Mouse (Mus musculus): Measurements from ENCODE around the gene Ftl1. TPM values are rescaled to one million over a fixed set of nuclear protein-coding genes. Genes with fewer than 3 reads are reported as not detected.
"Not testable (repeated sequence)": the region's sequence is repeated elsewhere in the genome, so short reads cannot be mapped to it uniquely, and the experiment has no call there.

The Ftl1 gene
- total RNA-seq, 2 experiments from 2014 or later: 231 to 265 TPM

DNA sequence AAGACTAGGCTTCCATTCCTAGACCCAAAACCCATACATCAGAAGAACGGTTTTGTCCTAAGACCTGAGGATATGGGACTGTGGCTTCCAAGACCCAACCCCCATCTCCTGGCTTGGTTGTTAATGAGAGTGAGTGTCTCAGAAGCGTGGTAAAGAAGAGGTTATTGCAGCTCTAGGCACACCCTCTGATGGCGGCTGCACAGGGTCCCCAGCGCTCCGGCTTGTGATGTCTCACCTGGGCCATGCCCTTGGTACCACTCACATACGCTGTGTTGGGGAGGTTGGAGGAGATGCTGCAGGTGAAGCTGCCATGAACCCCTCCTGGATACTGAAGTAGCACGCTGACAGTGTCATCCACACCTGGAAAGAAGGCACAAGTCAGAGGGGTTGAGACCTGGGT is 19.1 kb upstream of the Ftl1 start:
- intact Hi-C loops (cut with DNase I): no loop called here
- no peak for DNase-seq

DNA sequence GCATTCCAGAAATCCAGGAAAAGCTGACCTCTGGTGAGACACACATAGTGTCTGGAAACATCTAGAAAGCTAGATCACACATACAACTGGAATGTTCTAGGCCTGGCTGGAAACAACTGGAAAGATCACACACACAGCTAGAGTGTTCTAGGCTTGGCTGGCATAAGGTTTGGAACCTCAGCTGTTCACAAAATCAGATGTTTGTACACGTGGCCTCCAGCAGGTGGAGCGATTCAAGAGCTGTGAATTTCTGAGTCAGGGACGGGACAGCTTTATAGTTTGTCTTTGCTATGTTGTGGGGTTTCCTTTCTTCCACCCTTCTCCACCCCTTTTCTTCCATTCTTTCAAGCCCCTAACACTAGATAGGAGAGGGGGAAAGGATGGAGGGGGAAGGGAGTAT is 17.3 kb upstream of the Ftl1 start:
- intact Hi-C loops (cut with DNase I): loop anchor here (1.0 kb wide), 1 partner anchor 84 kb away; no protein-coding TSS in a partner anchor

DNA sequence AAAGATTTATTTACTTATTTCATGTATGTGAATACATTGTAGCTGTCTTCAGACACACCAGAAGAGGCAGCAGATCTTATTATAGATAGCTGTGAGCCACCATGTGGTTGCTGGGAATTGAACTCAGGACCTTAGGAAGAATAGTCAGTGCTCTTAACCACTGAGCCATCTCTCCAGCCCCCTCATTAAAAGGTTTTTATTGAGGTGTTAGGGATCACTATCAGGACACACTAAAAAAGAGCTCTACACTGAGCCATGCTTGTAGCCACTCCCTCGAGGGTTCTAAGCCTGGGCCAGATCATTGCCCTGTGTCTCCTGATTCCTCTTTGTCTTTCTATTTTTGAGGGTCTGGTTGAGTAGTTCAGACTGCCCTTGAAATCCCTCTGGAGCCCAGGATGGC is 16.8 kb upstream of the Ftl1 start:
- intact Hi-C loops (cut with DNase I): no loop called here
- no peak for DNase-seq

More for the DNA sequence above, 17.3 kb upstream of the Ftl1 start:
- peak; percentile 65 to 75 for DNase-seq

DNA sequence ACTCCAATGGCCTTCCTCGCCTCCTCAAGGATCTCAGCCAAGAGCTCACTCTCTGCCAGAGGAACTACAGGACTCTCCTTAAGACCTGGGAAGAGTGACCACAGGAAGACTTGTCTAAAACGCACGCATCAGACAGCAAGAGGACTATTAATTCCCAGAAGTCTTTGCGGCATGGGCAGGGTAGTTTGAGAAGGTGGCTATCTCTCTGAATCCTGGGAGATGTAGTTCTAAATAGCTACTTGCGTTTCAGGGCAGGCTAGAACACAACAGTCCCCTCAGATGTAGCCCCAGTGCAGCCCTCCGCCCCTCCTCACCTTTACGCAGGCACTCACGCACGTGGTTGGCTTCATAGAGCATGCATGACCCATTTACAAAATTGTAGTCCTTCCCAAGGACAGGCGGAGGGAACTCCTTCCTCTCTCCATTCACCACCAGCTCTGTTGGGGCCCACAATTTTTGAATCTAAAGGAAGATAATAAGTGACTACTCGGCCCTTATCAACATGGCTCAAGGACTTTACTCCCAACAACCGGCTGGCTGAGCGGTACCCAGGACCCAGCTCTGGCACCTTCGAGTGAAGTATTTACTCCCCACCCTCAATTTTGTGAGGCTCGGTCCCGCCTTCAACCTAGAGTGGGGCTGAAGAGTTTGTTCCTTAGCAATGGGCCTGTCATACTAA is 15.7 kb upstream of the Ftl1 start:
- intact Hi-C loops (cut with DNase I): loop anchor here (2.0 kb wide), 1 partner anchor 47 kb away; no protein-coding TSS in a partner anchor
- DNase-seq: no peak

DNA sequence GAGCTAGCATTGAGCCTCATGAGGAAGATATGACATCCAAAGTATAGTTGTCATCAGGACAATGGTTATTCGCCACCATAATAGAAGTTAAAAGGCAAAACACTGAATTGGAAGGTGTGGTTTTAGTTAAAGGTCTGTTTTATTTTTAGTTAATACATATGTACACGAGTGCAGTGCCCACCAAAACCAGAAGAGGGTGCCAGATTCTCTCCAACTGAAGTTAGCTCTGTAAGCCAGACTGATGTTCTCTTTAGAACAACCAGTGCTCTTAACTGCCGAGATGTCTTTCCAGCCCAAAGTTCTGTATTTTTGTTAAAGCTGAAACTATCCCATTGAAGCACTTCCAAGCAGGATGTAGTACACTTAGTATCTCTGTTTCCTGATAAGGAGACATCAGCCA is 11.2 kb upstream of the Ftl1 start:
- intact Hi-C loops (cut with DNase I): no loop called here

DNA sequence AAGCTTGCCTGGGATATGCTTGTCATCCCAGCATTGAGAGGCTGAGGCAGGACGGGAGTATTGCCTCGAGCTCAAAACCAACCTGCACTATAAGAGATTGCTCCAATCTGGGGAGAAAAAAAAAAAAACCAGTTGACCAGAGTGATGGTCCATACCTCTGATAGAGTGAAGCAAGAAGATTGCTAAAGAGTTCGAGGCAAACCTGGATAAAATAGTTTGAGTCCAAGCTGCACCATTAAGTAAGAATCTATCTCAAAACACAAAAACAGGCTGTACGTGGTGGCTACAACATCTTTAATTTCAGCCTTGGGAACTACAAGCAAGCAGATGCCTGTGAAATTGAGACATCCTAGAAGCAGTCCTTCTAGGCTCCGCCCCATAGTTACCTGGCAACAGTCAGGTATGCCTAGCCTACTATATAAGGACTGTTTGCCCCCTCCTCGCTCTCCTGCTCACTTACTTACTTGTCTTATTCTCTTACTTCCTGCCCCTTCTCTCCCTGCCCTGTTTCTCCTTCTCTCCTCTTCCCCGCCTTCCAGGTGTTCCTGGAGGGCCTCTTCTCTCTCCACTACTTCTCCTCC is 7.5 kb upstream of the Ftl1 start:
- intact Hi-C loops (cut with DNase I): no loop called here
- DNase-seq: no peak

More for the DNA sequence above, 11.2 kb upstream of the Ftl1 start:
- DNase-seq: peak; percentile 67 to 82

DNA sequence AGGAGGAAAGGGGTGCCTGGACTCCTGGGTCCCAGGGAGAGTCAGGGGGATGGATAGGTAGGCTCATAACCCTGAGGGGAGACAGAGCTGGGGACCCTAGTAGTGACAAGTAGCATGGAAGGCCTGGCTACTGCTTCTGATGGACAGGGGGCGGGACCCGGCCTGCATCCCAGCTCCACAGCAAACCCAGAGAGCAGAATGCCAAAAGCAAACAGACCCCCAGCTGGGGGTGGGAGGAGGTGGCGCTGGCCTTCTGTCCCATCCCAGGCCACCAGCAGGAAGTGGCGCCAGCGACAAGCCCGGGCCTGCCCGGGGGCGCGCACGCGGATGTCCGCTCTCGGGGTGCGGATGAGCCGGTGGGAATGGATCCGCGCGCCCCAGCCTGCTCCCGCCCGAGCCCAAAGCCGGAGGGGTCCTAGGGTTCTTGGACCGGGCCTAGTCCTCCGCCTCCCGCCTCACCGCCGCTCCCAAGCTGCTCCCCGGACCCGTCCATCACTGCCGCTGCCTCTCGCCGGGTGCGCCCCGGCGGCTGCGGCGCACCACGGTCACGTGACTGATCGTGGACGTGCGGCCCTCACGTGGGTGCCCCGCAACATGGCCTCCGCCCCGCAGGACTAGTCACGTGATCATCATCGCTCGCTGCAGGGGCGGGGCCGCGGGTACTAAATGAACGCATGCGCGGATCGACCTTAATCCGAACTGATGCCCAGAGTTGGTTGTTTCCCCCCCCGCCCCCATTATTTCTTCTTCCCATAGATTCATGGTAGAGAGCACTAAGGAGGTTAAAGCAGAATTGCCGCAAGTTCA is 6.8 kb upstream of the Ftl1 start, which contains the start of gene Bax:
Bax (minus strand) TSS at position 616 of the 807 bp plus-strand sequence.
- peak; percentile 94 to 97 for DNase-seq
- intact Hi-C loops (cut with DNase I): no loop called here

DNA sequence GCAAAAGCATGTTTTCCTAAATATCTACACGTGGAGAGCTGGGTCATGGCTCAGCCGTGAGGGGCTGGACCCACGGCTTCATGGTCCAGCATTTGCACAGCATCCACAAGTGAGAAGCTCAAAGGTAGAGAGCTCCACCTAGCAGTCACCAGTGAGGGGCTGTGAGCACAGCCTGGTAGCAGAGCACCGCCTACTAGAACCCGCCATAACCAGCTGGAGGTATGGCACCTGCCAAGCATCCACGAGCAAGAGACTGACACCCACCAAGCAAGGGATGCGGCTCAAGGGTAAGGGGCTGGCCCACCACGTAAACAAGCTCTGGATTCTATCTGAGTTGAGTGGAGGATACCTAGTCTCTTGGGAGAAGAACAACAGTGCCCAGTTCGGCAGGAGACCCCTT is 5.9 kb upstream of the Ftl1 start:
- intact Hi-C loops (cut with DNase I): no loop called here
- DNase-seq: no peak

DNA sequence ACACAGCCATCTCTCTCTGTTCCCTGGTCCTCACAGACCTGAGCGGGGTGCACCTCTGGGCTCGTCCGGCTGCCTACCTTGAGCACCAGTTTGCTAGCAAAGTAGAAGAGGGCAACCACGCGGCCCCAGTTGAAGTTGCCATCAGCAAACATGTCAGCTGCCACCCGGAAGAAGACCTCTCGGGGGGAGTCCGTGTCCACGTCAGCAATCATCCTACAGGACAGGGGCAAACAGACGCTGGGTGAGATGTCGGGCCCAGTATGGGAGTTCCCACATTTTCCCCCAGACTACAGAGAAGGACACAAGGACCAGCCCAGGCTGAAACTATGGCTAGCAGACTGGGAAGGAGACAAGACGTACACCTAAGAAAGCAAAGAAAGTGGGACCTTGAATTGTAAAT is 5.4 kb upstream of the Ftl1 start:
- intact Hi-C loops (cut with DNase I): no loop called here
- no peak for DNase-seq

DNA sequence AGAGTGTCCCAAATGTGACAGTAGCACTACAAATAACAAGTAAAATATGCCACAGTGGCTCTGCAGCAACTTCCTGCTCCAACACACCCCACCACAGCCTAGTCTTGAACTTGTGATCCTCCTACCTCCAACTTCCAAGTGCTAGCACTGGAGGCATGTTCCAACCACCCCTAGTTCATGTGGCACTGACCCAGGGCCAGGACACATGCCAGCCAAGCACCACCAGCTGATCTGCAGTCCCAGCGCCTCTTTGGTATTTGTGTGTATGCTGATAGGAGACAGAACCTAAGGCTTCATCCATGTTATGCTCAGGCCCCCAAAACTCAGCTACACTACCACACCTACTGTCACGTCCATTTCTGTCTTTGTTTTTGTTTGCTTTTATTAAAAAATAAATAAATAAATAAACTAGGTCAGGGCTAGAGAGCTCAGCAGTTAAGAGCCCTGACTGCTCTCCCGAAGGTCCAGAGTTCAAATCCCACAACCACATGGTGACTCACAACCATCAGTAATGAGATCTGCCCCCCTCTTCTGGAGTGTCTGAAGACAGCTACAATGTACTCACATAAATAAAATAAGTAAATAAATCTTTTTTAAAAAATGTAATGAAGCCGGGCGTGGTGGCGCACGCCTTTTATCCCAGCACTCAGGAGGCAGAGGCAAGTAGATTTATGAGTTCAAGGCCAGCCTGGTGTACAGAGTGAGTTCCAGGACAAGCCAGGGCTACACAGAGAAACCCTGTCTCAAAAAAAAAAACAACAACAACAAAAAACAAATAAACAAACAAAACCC is 4.5 kb upstream of the Ftl1 start:
- no peak for DNase-seq
- intact Hi-C loops (cut with DNase I): loop anchor here (5.0 kb wide), 1 partner anchor 238 kb away; no protein-coding TSS in a partner anchor

DNA sequence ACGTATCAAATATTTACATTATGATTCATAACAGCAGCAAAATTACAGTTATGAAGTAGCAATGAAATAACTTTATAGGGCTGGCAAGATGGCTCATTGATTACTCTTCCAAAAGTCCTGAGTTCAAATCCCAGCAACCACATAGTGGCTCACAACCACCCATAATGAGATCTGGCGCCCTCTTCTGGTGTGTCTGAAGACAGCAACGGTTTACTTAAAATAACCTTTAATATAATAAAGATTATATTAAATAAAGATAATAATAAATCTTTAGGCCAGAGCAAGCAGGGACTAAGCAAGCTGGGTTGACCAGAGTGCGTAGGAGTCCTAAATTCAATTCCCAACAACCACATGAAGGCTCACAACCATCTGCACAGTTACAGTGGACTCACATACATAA is 3.2 kb upstream of the Ftl1 start:
- DNase-seq: not testable (repeated sequence)
- intact Hi-C loops (cut with DNase I): loop anchor here (5.0 kb wide), 1 partner anchor 239 kb away; no protein-coding TSS in a partner anchor

DNA sequence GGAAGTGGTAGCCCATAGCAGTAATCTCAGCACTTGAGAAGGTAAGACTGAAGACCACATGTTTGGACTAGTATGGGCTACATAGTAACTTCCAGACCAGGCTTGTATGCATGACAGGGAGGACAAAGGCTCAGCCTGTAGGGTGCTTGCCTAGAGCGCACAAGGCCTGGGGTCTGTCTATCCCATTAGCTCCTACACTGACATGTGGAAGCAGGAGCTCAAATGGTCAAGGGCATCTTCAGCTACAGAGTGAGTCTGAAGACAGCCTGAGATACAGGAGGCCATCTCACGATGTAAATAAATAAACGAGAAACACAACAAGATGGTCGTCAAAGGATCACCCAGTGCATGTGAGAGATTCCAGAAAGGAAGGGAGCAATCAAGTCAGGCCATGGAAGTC is 2.6 kb upstream of the Ftl1 start:
- intact Hi-C loops (cut with DNase I): loop anchor here (5.0 kb wide), 1 partner anchor 240 kb away; no protein-coding TSS in a partner anchor
- no peak for DNase-seq

DNA sequence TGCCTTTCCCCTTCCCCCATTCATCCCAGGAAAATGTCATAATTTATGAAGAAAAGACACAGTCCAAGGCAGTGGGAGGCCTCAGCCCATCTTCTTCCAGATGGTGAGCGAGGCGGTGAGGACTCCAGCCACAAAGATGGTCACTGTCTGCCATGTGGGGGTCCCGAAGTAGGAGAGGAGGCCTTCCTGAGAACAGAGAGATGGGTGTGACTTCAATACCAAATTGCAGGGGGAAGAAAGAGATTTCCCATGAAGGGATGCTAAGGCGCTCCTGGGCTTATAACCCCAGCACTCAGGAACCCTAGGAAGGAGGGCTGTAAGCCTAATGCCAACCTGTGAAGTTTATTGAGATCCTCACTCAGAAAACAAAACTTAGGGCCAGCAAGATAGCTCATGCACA is 2.1 kb upstream of the Ftl1 start:
- intact Hi-C loops (cut with DNase I): loop anchor here (5.0 kb wide), 1 partner anchor 241 kb away; no protein-coding TSS in a partner anchor
- DNase-seq: no peak

DNA sequence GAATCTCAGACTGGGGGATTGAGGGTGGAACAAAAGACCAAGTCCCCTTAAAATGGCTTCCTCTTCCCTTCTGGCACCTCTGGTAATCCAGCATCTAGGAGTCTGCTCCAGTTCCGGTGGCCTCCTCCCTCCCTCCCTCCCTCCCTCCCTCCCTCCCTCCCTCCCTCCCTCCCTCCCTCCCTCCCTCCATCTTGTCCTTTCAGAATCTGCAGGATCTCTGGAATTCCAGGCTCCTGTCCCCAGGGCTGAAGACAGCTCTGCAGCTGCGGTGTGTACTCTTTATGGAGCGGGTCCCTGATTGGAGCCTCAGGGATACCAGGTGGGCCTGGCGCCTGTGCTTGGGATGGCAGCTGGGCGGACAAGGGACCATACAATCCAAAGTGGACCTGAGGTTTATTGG is 1.6 kb upstream of the Ftl1 start:
- no peak for DNase-seq
- intact Hi-C loops (cut with DNase I): loop anchor here (5.0 kb wide), 1 partner anchor 241 kb away; no protein-coding TSS in a partner anchor

DNA sequence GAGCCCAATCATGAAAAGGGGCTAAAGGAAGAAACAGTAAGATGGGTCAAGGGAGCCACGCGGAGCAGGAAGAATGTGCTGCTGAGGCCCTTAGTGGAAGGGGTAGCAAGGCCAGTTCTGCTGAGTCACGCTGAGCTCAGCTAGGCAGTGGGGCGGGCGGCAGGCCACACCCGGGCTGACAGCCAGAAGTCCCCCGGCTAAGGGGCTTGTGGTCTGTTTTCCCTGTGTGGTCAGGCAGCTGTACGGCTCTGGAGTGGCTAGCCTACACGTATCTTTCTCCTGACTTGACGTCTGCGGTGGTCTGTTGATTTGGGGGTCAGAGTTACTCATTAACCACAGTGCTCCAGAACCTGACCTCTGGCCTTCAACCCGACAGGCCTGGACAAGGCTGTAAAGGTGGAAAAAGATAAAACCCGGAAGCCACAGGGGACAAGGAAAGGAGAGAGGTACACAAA is 1.2 kb upstream of the Ftl1 start:
- peak; percentile 67 for DNase-seq
- intact Hi-C loops (cut with DNase I): loop anchor here (5.0 kb wide), 1 partner anchor 241 kb away; no protein-coding TSS in a partner anchor

DNA sequence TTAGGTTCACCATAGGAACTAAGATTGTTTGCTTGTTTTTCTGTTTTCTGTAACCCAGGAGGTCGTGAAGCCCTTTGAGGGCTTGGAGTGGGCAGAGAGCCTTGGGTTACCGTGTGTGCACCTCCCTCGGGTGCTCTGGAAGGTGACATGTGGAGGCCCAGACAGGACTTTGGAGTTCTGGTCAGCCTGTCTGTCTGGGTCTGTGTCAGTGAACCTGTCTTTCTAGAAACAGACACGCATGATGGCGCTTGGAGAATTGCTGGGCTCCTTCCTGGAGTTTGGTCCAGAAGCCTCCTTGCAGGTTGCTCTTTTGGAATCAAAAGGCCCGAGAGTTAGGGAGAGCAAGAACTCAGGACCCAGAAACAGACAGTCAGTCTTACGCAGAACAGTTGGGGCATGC is 693 bp upstream of the Ftl1 start:
- DNase-seq: peak in 1 of 2 experiments; percentile 24

DNA sequence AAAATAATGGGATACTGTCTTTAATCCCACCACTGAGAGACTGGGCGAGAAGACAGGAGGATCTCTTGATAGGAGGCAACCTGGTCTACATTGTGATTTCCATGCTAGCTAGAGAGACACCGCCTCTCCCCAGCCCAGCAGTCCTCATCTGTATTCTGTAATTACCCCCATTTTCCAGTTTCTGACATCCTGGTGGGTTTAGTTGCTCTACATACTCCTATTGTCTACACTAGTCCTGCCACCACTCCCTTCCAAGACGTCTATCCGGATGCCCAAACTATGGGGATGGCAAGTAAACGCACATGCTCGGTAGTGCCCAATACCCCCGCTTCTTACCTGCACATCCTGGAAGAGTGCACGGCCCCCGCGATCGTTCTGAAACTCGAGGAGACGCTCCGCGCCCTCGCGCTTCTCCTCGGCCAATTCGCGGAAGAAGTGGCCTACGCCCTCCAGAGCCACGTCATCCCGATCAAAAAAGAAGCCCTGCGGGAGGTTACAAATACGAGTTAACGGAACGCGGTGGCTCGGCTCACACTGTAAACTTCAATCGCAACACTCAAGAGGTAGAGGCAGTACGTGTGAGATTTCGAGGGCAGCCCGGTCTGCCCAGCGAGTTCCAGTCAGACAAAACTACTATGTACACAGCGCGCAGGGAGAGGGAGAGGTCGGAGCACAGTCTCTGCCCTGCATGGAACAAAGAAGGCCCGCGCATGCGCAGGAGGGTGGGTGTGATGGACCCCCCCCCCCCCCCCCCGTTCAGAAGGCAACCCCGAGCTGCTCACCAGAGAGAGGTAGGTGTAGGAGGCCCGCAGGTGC is 728 bp downstream of the Ftl1 start:
- DNase-seq: peak; percentile 88 to 90
- intact Hi-C loops (cut with DNase I): no loop called here

More for the DNA sequence above, 693 bp upstream of the Ftl1 start:
- intact Hi-C loops (cut with DNase I): loop anchor here (5.0 kb wide), 1 partner anchor 242 kb away; no protein-coding TSS in a partner anchor

DNA sequence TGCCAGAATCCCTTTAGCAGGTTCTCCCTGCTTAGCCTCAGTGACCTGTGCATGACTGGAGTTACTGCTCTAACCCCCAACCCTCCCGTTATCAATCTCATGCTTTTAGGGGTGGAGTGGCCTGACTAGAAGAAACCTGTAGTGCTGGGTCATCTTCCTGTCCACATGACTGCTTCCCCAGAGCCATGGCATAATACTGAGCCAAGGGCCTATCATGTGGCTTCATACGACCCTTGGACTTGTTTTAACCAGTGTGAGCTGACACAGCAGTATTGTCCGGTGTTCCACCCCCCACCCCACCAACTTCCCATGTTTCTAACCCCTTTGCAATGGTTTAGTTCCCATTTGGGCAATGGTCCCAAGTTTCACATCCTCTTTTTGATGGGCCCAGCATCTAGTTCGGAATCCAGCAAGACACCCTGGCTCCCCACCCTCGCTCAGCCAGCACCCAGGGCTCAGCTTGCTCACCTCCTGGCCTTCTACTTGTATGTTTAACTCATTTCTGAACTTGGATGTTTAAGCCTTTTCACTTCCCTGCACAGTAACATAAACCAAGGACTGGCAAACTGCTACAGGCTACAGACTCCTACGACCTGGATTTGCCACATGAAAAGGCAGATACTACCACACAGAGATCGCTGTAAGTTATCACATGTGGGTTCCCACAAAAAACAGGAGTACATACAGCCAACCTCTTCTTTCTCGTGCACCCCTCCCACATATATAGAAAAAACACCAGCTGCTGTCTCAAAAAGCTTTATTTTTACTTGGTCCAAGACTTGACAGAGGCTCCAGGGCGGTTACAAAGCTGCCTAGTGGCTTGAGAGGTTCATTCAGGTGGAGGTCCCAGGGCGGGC is 2.3 kb downstream of the Ftl1 start:
- intact Hi-C loops (cut with DNase I): no loop called here
- peak in 1 of 2 experiments; percentile 31 for DNase-seq

Data from heart, postnatal 14 days (tissue).